In the genomic region with DNA sequence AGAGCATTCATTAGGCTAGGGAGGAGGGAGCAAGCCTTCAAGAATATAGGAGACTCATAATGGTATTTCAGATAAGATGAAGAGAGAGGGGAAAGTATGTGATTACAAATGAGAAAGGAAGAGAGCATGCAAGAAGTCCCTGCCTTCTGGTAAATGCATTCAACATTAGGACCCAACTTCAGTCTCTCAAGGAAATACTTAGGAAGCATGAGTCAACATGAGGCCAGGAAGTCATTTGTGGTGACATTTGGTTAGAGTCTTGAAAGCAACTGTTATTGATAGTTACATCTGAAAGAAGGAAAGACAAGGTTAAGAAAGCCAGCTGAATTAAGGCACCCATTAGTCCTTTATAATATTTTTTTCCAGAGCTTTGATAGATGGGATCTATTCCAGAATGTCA, we compare ENCODE assay signal across 19 mouse cellular contexts. TPM values are rescaled to one million over a fixed set of nuclear protein-coding genes. Genes with fewer than 3 reads are reported as not detected.
"Had no signal": no experiment of that assay in that cellular context is flagged by ENCODE, and none has a peak within 500 bp of the region (broad histone marks: within the 10 kb centered on the region; RNA-seq: fewer than 3 reads in every experiment).

No protein-coding gene starts in this region.

- DNase-seq: kidney, adult 2 months; kidney, postnatal 25 days; liver, embryonic 13.5 days; lung, embryonic 14.5 days; lung, postnatal 14 days; lung, postnatal 4 days; thymus, adult 18-20 months; thymus, postnatal 36 days had no signal

- H3K4me1 ChIP-seq: liver, embryonic 13.5 days; midbrain, embryonic 15.5 days had no signal

- H3K36me3 ChIP-seq: liver, embryonic 13.5 days; midbrain, embryonic 15.5 days had no signal

- H3K27ac ChIP-seq: kidney, postnatal 0 days; liver, embryonic 13.5 days; midbrain, embryonic 15.5 days had no signal

- H3K27me3 ChIP-seq: liver, embryonic 13.5 days; midbrain, embryonic 15.5 days had no signal

- H3K4me2 ChIP-seq: liver, embryonic 13.5 days; lung, embryonic 14.5 days; midbrain, embryonic 11.5 days; midbrain, embryonic 15.5 days had no signal

- ATAC-seq: intestine, postnatal 0 days; midbrain, embryonic 15.5 days had no signal

- H3K9me3 ChIP-seq: liver, embryonic 13.5 days; midbrain, embryonic 15.5 days had no signal

- H3K4me3 ChIP-seq: liver, embryonic 13.5 days; midbrain, embryonic 15.5 days had no signal

- H3K9ac ChIP-seq: liver, embryonic 13.5 days; lung, embryonic 14.5 days; midbrain, embryonic 15.5 days had no signal

RNA-seq across cellular contexts. Expression of a gene that starts 4.8 kb away (rescaled TPM):
- total RNA-seq: liver, adult 2 months; megakaryocyte progenitor cell, adult 5-6 weeks had no signal
- polyA plus RNA-seq: intestine, postnatal 0 days; large intestine, adult 2 months; limb, embryonic 11.5 days; liver, adult 2 months; liver, embryonic 13.5 days; liver, embryonic 16.5 days; small intestine, adult 2 months; spleen, adult 2 months had no signal
